Mouse (Mus musculus): ENCODE data around the gene Ess2. TPM values are rescaled to one million over a fixed set of nuclear protein-coding genes. Genes with fewer than 3 reads are reported as not detected.

The Ess2 gene
- polyA plus RNA-seq, 1 experiment from 2014 or later: 35.8 TPM

- Histone ChIP-seq H3K27ac (no peak overlapping the region), H3K36me3 (no peaks in the 10 kb centered on the region), H3K9ac (no peak overlapping the region), H3K27me3 (peaks cover 13% of the 10 kb centered on the region), H3K4me1 (0 out of 2 replicates have a peak, but pooled peaks cover 2% of the 10 kb centered on the region), H3K4me2 (no peak overlapping the region), H3K4me3 (no peak overlapping the region), H3K9me3 (no peaks in the 10 kb centered on the region)
- no peak for ATAC-seq (ENCODE audit: insufficient number of reproducible peaks, low FRiP score, low TSS enrichment, low read depth)
- 65% methylated on average over 9 of the region's 9 CpGs for WGBS
Measured at GRCm38 (mm10) chr16:17933594-17934444, 22.7 kb upstream of the Ess2 start.

GRCm38 (mm10) chr16:17931906-17932460, 20.8 kb upstream of the Ess2 start:
- Histone ChIP-seq H3K9me3 (no peaks in the 10 kb centered on the region), H3K27me3 (peaks cover 6% of the 10 kb centered on the region; the same call in 1 of the 2 replicates), H3K4me1 (peaks cover 12% of the 10 kb centered on the region), H3K9ac (no peak overlapping the region), H3K4me2 (no peak overlapping the region), H3K36me3 (no peaks in the 10 kb centered on the region), H3K27ac (no peak overlapping the region), H3K4me3 (no peak overlapping the region)
- no peak for ATAC-seq (ENCODE audit: insufficient number of reproducible peaks, low FRiP score, low TSS enrichment, low read depth)
- 59% methylated on average over 5 of the region's 5 CpGs for WGBS

- no peak overlapping the region for H3K4me2 ChIP-seq
- H3K36me3 ChIP-seq: peaks cover 18% of the 10 kb centered on the region
- 46% methylated on average over 2 of the region's 2 CpGs for WGBS
- H3K27ac ChIP-seq: 0 out of 2 replicates have a peak overlapping the region, but pooled peaks have one; percentile 2
- peaks cover 18% of the 10 kb centered on the region for H3K4me1 ChIP-seq
- no peaks in the 10 kb centered on the region for H3K9me3 ChIP-seq
- H3K4me3 ChIP-seq: no peak overlapping the region
- H3K27me3 ChIP-seq: no peaks in the 10 kb centered on the region
- no peak for ATAC-seq (ENCODE audit: insufficient number of reproducible peaks, low FRiP score, low TSS enrichment, low read depth)
- no peak overlapping the region for H3K9ac ChIP-seq
Measured at GRCm38 (mm10) chr16:17929631-17930030, 18.5 kb upstream of the Ess2 start.

GRCm38 (mm10) chr16:17929211-17929610, 18.1 kb upstream of the Ess2 start:
- Histone ChIP-seq H3K27me3 (no peaks in the 10 kb centered on the region), H3K9ac (no peak overlapping the region), H3K9me3 (no peaks in the 10 kb centered on the region), H3K36me3 (peaks cover 20% of the 10 kb centered on the region), H3K4me1 (peaks cover 18% of the 10 kb centered on the region), H3K27ac (peak overlapping the region; percentile 80; the same call in 1 of the 2 replicates), H3K4me2 (no peak overlapping the region), H3K4me3 (peak overlapping the region; percentile 86; the same call in 1 of the 2 replicates)
- no peak for ATAC-seq (ENCODE audit: insufficient number of reproducible peaks, low FRiP score, low TSS enrichment, low read depth)
- 33% methylated on average over 2 of the region's 2 CpGs for WGBS

GRCm38 (mm10) chr16:17928627-17929104, 17.5 kb upstream of the Ess2 start:
- H3K9me3 ChIP-seq: no peaks in the 10 kb centered on the region
- under 1% methylated on average over 9 of the region's 9 CpGs for WGBS
- H3K4me2 ChIP-seq: peak overlapping the region; percentile 97
- H3K4me3 ChIP-seq: peak overlapping the region; percentile 86
- no peaks in the 10 kb centered on the region for H3K27me3 ChIP-seq
- H3K9ac ChIP-seq: peak overlapping the region; percentile 67; the same call in 1 of the 2 replicates
- H3K4me1 ChIP-seq: peaks cover 18% of the 10 kb centered on the region
- H3K27ac ChIP-seq: peak overlapping the region; percentile 80
- peaks cover 20% of the 10 kb centered on the region for H3K36me3 ChIP-seq
- peak; percentile 2; the same call in 1 of the 2 replicates for ATAC-seq (ENCODE audit: insufficient number of reproducible peaks, low FRiP score, low TSS enrichment, low read depth)

GRCm38 (mm10) chr16:17928087-17928580, 17.0 kb upstream of the Ess2 start, which contains the start of gene Slc25a1:
Gene Slc25a1 (minus strand): TSS chr16:17928219.
- peak within 1 kb of the TSS; percentile 67 for H3K9ac ChIP-seq
- peak within 1 kb of the TSS; percentile 97 for H3K4me2 ChIP-seq
- H3K4me1 ChIP-seq: peaks cover 18% of the 10 kb centered on the region
- no peaks in the 10 kb centered on the region for H3K9me3 ChIP-seq
- peak; percentile 66 for ATAC-seq (ENCODE audit: insufficient number of reproducible peaks, low FRiP score, low TSS enrichment, low read depth)
- H3K27ac ChIP-seq: peak within 1 kb of the TSS; percentile 80
- no peaks in the 10 kb centered on the region for H3K27me3 ChIP-seq
- under 1% methylated on average over 46 of the region's 47 CpGs for WGBS
- peak within 1 kb of the TSS; percentile 86 for H3K4me3 ChIP-seq
- H3K36me3 ChIP-seq: peaks cover 20% of the 10 kb centered on the region

- Histone ChIP-seq H3K9ac (peak overlapping the region; percentile 67), H3K4me2 (peak overlapping the region; percentile 97), H3K4me1 (peaks cover 20% of the 10 kb centered on the region), H3K36me3 (peaks cover 20% of the 10 kb centered on the region), H3K27ac (peak overlapping the region; percentile 80), H3K9me3 (no peaks in the 10 kb centered on the region), H3K4me3 (peak overlapping the region; percentile 86), H3K27me3 (no peaks in the 10 kb centered on the region)
- ATAC-seq (ENCODE audit: insufficient number of reproducible peaks, low FRiP score, low TSS enrichment, low read depth): 0 out of 2 replicates have a peak, but pooled peaks have one; percentile 1
- WGBS: under 1% methylated on average over 67 of the region's 72 CpGs
Measured at GRCm38 (mm10) chr16:17927351-17928082, 16.4 kb upstream of the Ess2 start.

GRCm38 (mm10) chr16:17922163-17922538, 11.0 kb upstream of the Ess2 start:
- Histone ChIP-seq H3K4me2 (peak overlapping the region; percentile 87), H3K4me1 (peaks cover 23% of the 10 kb centered on the region), H3K27me3 (peaks cover 34% of the 10 kb centered on the region), H3K9me3 (no peaks in the 10 kb centered on the region), H3K9ac (peak overlapping the region; percentile 78), H3K4me3 (peak overlapping the region; percentile 71), H3K27ac (peak overlapping the region; percentile 85), H3K36me3 (peaks cover 20% of the 10 kb centered on the region)
- no peak for ATAC-seq (ENCODE audit: insufficient number of reproducible peaks, low FRiP score, low TSS enrichment, low read depth)
- under 1% methylated on average over 14 of the region's 14 CpGs for WGBS

- H3K36me3 ChIP-seq: peaks cover 20% of the 10 kb centered on the region
- 2% methylated on average over 47 of the region's 47 CpGs for WGBS
- H3K27ac ChIP-seq: peak overlapping the region; percentile 85
- peak overlapping the region; percentile 71 for H3K4me3 ChIP-seq
- peaks cover 17% of the 10 kb centered on the region for H3K4me1 ChIP-seq
- peak overlapping the region; percentile 78 for H3K9ac ChIP-seq
- H3K9me3 ChIP-seq: no peaks in the 10 kb centered on the region
- peak overlapping the region; percentile 87 for H3K4me2 ChIP-seq
- ATAC-seq (ENCODE audit: insufficient number of reproducible peaks, low FRiP score, low TSS enrichment, low read depth): peak; percentile 95
- H3K27me3 ChIP-seq: peaks cover 40% of the 10 kb centered on the region
Measured at GRCm38 (mm10) chr16:17921325-17922162, 10.4 kb upstream of the Ess2 start.

GRCm38 (mm10) chr16:17920586-17920985, 9.4 kb upstream of the Ess2 start:
- ATAC-seq (ENCODE audit: insufficient number of reproducible peaks, low FRiP score, low TSS enrichment, low read depth): no peak
- H3K27me3 ChIP-seq: peaks cover 50% of the 10 kb centered on the region
- 0 out of 2 replicates have a peak overlapping the region, but pooled peaks have one; percentile 10 for H3K4me2 ChIP-seq
- peaks cover 15% of the 10 kb centered on the region for H3K4me1 ChIP-seq
- 12% methylated on average over 20 of the region's 20 CpGs for WGBS
- H3K9ac ChIP-seq: peak overlapping the region; percentile 2; the same call in 1 of the 2 replicates
- no peaks in the 10 kb centered on the region for H3K9me3 ChIP-seq
- H3K36me3 ChIP-seq: peaks cover 11% of the 10 kb centered on the region
- H3K4me3 ChIP-seq: peak overlapping the region; percentile 71
- no peak overlapping the region for H3K27ac ChIP-seq

All from limb, embryonic 15.5 days (tissue).